Mouse (Mus musculus): ENCODE measurements around the gene Icam5.
A peak's percentile ranks its signal among the peaks of the same experiment; 100 is the strongest.
"Not testable (repeated sequence)": the region's sequence is repeated elsewhere in the genome, so short reads cannot be mapped to it uniquely, and the experiment has no call there.

The Icam5 gene

GRCm38 (mm10) chr9:21031896-21032351 lies at the start of gene Icam5:
TSS of gene Icam5 (plus strand) at chr9:21032073.
- peak; percentile 77 for DNase-seq (ENCODE audit: low read depth)

DNA sequence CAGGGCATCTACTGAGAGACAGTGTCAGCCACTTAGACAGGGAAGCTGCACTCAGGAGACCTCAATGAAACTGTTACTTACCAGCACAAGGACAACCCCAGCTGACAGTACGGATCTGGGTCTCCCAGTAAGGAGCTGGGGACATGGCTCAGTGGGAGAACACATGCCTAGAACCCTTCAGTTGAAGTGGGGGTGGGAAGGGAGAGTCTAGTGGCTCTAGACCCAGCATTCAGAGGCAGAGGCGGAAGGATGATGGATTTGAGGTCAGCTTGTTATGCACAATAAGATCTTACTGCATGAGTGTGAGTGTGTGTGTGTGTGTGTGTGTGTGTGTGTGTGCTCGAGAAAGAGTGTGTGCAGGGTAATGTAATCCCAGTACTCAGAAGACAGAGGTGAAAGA lies 49.7 kb upstream of the Icam5 start:
- DNase-seq (ENCODE audit: low read depth): no peak

- peak; percentile 63 for DNase-seq (ENCODE audit: low read depth)
Observed at GRCm38 (mm10) chr9:20983169-20983568, 48.7 kb upstream of the Icam5 start.

GRCm38 (mm10) chr9:20986952-20987686 lies 44.8 kb upstream of the Icam5 start:
- DNase-seq (ENCODE audit: low read depth): no peak

GRCm38 (mm10) chr9:20987953-20988352 lies 43.9 kb upstream of the Icam5 start:
- no peak for DNase-seq (ENCODE audit: low read depth)

- no peak for DNase-seq (ENCODE audit: low read depth)
Observed at GRCm38 (mm10) chr9:20990861-20991260, 41.0 kb upstream of the Icam5 start.

DNA sequence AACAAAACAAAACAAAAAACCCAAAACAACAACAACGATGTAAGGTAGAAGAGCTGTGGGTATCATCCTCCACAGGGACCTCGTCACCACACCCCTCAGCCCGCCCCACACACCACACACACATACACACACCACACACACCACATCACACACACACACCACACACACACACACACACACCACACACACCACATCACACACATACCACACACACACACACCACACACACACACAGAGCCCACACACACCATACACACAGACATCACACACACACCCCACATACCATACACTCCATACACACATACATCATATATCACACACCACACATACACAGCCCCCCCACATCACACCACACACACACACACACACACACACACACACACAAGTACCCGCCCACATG lies 40.3 kb upstream of the Icam5 start:
- DNase-seq (ENCODE audit: low read depth): no peak

DNA sequence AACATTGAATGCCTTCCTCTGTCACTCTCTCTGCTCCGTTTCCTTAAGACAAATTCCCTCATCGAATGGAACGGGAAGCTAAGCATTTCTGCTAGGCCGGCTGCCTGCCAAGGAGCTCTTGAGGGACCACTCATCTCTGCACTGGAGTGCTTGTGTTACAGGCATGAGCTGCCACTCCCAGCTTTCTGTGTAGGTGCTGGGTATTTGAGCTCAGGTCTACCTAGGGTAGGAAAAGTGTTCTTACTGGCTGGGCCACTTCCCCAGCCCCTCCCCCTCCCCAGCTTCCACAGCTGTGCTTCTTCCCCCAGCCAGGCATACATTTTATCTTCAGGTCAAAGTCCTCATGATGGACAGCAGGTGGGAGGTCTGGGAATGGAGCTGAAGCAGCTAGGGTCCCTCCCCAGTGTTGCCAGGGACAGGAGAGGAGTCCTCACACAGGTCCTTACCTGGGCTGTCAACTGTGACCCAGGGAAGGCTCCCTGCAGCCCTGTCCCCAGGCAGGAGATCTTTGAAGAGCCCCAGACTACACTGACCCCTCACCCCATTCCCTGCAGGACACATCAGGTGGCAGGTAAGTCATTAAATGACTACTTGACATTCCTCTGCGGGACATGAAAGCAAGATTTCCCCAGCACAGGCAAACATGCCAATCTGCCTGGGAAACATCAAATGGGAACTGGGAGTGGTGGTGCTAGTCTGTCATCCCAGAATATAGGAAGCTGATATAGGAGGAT lies 38.5 kb upstream of the Icam5 start:
- DNase-seq (ENCODE audit: low read depth): no peak

DNA sequence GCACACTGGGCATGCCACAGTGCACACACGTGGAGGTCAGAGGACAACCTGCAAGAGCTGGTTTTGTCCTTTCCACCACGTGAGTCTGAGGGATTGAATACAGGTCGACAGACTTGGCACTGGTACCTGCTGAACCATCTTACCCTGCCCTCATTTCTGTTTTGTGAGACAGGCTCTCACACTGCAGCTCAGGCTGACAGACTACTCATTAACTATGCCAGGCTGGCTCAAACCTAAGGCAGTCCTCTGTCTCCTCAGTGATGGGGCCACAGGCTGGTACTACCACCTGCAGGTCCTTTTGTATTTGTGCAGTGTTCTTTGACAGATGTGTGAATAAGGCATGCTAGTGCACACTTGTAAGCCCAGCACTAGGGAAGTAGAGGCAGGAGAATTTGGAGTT lies 36.8 kb upstream of the Icam5 start:
- DNase-seq (ENCODE audit: low read depth): no peak

DNA sequence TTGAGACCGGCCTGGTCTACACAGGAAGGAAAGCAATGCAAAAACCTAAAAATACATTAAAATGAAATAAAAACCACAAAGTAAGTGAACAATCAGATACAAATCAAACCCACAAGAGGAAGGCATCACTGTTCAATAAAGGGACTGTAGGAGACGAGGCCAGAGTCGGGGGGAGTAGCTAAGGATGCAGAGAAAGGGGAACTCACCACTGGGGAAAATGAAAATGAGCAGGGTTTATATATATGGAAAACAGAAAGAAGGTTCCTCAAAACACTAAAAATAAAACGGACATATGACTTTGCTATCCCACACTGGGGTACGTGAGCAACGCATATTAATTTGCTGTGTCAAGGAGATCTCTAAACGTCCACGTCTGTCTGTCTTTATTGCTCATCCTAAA lies 34.8 kb upstream of the Icam5 start:
- no peak for DNase-seq (ENCODE audit: low read depth)

DNA sequence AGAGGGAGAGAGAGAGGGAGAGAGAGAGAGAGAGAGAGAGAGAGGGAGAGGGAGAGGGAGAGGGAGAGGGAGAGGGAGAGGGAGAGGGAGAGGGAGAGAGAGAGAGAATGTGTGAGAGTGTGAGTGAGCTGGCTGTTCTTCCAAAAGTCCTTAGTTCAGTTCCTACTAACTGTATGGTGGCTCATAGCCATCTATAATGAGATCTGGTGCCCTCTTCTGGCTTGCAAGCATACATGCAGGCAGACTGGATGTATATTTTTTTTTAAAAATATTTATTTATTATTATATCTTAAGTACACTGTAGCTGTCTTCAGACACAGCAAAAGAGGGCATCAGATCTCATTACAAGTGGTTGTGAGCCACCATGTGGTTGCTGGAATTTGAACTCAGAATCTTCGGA lies 33.5 kb upstream of the Icam5 start:
- peak; percentile 52 for DNase-seq (ENCODE audit: low read depth)

GRCm38 (mm10) chr9:21000811-21001210 lies 31.1 kb upstream of the Icam5 start:
- peak; percentile 50 for DNase-seq (ENCODE audit: low read depth)

DNA sequence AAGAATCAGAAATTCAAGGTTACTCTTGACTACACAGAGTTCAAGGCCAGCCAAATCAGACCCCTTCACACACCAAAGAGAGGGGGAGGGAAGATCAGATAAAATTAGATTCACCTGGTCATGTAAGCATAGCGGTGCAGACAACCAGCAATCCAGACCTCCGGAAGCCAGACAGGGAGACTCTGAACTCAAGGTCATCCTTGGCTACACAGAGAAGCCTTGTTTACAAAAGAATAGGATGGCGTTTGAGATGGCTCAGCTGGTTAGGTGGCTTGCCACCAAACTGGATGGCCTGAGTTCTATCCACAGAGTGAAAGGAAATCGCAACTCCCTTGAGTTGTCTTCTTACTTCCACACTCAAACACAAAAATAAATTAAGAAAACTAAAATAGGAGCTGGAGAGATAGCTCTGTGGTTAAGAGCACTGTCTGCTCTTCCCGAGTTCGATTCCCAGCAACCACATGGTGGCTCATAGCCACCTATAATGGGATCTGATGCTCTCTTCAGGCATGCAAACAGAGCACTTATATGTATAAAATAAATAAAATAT lies 30.1 kb upstream of the Icam5 start:
- peak; percentile 18 for DNase-seq (ENCODE audit: low read depth)

- DNase-seq (ENCODE audit: low read depth): no peak
Observed at GRCm38 (mm10) chr9:21002270-21002626, 29.6 kb upstream of the Icam5 start.

DNA sequence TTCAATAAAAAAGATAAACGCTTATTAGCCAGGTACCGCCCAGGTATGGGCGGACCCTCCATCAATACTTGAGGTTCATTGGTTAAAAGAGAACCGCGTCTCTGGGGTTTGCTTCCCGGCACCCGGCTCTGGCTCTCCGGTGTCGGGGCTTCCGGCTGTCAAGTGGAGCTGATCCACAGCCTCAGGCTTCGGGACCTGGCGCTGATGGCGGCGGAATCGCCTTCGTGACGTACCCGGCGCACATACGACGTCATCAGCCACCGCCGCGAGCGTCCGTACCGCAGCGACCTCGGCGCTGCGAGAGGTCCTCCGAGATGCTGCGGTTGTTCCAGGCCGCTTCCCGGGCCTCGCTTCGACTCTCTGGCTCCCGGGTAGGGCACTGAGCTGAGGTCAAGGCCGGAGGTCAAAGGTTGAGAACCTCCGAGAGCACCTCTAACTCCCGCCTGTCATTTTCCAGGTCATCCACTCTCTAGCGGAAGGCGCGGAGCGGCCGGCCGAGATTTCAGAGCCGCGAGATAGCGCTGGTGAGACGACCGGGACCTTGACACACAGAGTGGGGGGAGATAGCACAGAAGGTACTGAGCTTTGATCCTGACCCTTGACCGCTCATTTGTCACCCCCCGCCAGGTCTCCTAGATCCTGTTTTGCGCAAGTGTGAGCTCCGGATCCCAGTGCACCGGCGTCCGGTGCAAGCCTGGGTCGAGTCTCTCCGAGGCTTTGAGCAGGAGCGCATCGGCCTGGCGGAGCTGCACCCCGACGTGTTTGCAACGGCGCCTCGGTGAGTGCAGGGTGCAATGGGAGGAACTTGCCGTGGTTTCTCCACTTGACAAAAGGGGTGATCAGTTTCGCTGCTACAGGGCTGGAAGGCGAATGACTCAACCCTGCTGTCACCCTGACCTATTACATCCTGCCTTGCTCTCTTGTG lies 29.0 kb upstream of the Icam5 start, which contains the start of gene Mrpl4:
Gene Mrpl4 (plus strand): TSS at position 112 of the 925 bp plus-strand sequence.
- peak; percentile 93 for DNase-seq (ENCODE audit: low read depth)

GRCm38 (mm10) chr9:21007313-21007952 lies 24.4 kb upstream of the Icam5 start:
- no peak for DNase-seq (ENCODE audit: low read depth)

DNA sequence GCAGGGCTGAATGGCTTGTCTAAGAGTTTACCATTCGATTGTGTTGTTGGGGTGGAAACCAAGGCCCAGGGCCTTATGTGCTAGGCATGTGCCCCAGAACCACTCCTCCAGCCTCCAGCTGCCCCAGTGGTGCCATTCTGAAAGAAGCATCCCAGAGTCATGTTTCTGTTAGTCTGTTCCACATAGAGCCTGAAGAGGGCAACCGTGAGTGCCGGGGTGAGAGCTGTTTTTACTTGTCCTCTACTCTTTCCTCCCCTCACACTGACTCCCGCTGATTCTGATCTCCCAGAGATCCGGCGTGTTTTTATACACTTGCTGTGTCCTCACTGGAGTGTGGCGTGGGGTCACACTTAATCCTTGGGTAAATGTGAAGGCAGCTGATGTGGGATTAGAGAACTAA lies 23.9 kb upstream of the Icam5 start:
- no peak for DNase-seq (ENCODE audit: low read depth)

DNA sequence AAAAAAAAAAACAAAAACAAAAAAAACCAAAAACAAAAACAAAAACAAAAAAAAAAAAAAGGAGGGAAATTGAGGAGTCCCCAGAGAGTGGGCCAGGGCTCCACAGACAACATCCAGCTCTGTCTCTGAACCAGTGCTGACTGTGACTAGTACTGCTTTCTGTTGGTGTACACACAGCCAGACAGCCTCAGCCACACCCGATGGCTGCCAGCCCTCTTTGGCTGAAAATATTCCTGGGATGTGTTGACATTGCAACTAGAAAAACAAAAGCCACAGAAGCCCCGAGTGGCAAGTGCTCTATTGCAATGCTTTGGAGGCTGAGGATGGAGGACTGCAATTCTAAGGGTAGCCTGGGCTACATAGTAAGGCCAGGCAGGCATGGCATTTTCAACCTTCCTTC lies 21.5 kb upstream of the Icam5 start:
- no peak for DNase-seq (ENCODE audit: low read depth)

GRCm38 (mm10) chr9:21010939-21011541 lies 20.8 kb upstream of the Icam5 start:
- not testable (repeated sequence) for DNase-seq (ENCODE audit: low read depth)

DNA sequence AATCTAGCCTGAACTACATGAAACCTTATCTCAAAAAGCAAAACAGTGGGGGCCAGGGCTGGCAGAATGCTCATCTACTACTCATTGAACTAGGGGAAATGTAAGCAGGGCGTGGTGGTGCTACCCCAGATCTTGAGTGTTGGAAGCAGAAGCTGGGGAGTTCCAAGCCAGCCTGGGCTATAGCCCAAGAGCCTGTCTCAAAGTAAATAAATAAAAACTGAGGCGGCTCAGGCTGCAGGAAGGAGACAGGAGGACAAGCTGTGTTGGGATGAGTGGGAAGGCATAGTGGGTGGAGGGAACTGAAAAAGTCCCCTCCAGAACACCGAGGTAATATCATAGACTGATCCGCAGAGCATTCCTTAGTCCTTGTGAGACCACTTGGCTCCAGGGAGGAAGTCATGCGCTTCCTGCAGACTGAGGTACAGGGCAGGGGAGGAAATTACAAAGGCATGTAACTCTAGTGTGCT lies 20.0 kb upstream of the Icam5 start:
- no peak for DNase-seq (ENCODE audit: low read depth)

- DNase-seq (ENCODE audit: low read depth): peak; percentile 48
Observed at GRCm38 (mm10) chr9:21012368-21012767, 19.5 kb upstream of the Icam5 start.

Data from induced T-regulatory cell, adult 2 months (primary cell).